Mouse (Mus musculus) embryonic fibroblast, embryonic 13.5 days (primary cell): ENCODE results near the gene Lgalsl. TPM values are rescaled to one million over a fixed set of nuclear protein-coding genes. Genes with fewer than 3 reads are reported as not detected.

Experiments
- H3K27ac ChIP-seq: 2 replicates; pipeline ENCODE4 v1.5.1; 2012; ENCODE audit warnings: low read length, control low read depth, inconsistent platforms; ENCODE audit not compliant: insufficient read depth
- H3K4me1 ChIP-seq: 2 replicates; pipeline ENCODE4 v1.6.1; 2011; ENCODE audit warnings: low read length; ENCODE audit not compliant: control insufficient read depth, insufficient read depth
- H3K4me3 ChIP-seq: 2 replicates; pipeline ENCODE4 v1.5.1; 2011; ENCODE audit warnings: mild to moderate bottlenecking, control low read depth, low read length; ENCODE audit not compliant: insufficient read depth
- CTCF ChIP-seq: IDR thresholded peaks from 2 replicates; pipeline ENCODE4 v1.5.1; 2011; ENCODE audit warnings: mild to moderate bottlenecking, control low read depth, low read length, moderate library complexity, borderline replicate concordance; ENCODE audit not compliant: insufficient read depth
- POLR2A ChIP-seq: IDR thresholded peaks from 2 replicates; pipeline ENCODE4 v1.6.1; 2011; ENCODE audit warnings: low read depth, mild to moderate bottlenecking, control low read depth, low read length, moderate library complexity
- polyA plus RNA-seq: library from polyadenylated mRNA; stranded (reverse); fragments of >200 nt; gene quantifications from 2 replicates; pipeline ENCODE4 v1.2.4, GENCODE M21; 2011; ENCODE audit warnings: low read depth; ENCODE audit not compliant: missing spikeins, insufficient read length

The Lgalsl gene
- polyA plus RNA-seq, 1 experiment: 81.0 TPM

GRCm38 (mm10) chr11:20785186-20785585, 45.7 kb downstream of the Lgalsl start:
- no peaks in the 10 kb centered on the region for H3K4me1 ChIP-seq
- no peak overlapping the region for H3K4me3 ChIP-seq
- H3K27ac ChIP-seq: no peak overlapping the region
- TF ChIP-seq CTCF (no peak), POLR2A (no peak)

DNA sequence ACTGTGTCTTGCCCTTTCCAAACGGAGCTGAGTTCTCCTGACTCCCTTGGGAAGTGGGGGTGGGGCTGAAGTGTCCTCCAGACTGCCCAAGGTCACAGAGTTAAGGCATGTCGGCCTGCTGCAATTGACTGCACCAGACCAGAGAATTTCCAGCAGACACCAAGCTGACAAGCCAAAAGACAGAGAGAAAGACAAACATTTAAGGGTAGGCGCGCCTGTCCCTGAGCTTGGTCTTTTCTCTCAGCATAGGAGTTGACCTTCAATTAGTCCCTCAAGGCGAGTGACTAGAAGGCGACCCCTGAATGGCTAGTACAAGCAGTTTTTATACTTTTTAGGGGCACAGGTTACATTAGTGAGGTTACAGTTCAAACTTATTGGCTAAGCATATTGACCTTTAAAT, 46.1 kb downstream of the Lgalsl start:
- Histone ChIP-seq H3K4me1 (no peaks in the 10 kb centered on the region), H3K4me3 (no peak overlapping the region), H3K27ac (no peak overlapping the region)
- no peak for TF ChIP-seq POLR2A

- no peak for TF ChIP-seq CTCF
- TF ChIP-seq POLR2A: no peak
- H3K4me3 ChIP-seq: no peak overlapping the region
- H3K4me1 ChIP-seq: no peaks in the 10 kb centered on the region
- no peak overlapping the region for H3K27ac ChIP-seq
Measured at GRCm38 (mm10) chr11:20783467-20783866, 47.4 kb downstream of the Lgalsl start.

- Histone ChIP-seq H3K27ac (no peak overlapping the region), H3K4me1 (no peaks in the 10 kb centered on the region), H3K4me3 (no peak overlapping the region)
- TF ChIP-seq POLR2A (no peak), CTCF (no peak)
Measured at GRCm38 (mm10) chr11:20782620-20783019, 48.2 kb downstream of the Lgalsl start.

DNA sequence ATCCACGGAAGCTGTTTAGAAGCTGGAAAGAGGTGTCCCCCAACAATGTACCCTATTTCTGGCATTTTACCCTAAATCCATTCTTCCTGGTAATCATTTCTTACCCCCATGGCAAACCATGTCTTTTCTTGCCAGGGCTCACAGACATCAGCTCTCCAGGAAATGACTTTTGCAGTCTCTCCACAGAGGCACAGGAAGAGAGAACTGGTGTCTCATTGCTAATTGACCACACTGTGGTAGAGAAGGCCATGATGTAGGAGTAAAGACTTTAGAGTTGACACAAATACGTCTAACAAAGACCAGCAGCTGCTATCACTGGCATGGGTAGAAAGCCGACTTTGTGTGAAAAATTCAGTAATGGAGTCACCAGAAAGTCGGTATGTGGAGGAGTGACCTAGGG, 50.5 kb downstream of the Lgalsl start:
- Histone ChIP-seq H3K4me3 (no peak overlapping the region), H3K4me1 (no peaks in the 10 kb centered on the region), H3K27ac (no peak overlapping the region)
- TF ChIP-seq CTCF (no peak), POLR2A (no peak)

DNA sequence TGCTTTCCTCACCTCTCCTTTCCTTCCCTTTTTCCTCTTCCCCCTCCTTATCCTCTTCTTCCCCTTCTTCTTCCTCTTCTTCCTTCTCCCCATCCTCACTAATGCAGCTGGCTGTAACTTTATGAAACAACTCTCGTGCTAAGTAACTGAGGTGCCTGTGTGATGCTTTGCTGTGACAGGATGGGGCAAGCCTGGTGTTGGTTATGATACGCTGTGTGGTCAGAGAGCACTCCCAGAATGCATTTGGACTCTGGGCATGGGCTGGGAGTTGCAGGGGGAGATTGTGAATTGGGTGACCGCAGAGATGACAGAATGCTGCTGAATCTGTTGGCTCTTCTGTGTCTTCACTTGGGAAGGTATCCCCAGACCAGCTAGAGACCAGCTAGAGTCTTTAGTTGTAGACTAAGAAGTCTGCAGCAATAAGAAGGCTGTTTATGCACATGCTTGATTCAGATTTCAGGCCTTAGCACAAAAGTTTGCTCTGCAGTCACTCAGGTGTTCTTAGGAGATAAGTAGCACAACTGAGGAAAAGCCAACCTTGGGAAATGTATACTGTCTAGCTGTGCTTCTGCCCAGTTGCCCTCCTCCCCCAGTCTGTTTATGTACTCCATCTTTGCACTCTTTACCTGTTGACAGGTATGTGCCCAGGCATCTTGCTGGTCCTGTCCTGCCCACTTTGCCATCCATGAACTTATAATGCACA, 51.8 kb downstream of the Lgalsl start:
- H3K4me3 ChIP-seq: no peak overlapping the region
- no peaks in the 10 kb centered on the region for H3K4me1 ChIP-seq
- TF ChIP-seq POLR2A: no peak
- TF ChIP-seq CTCF: no peak
- no peak overlapping the region for H3K27ac ChIP-seq

- no peaks in the 10 kb centered on the region for H3K4me1 ChIP-seq
- H3K4me3 ChIP-seq: no peak overlapping the region
- H3K27ac ChIP-seq: no peak overlapping the region
- TF ChIP-seq POLR2A (no peak), CTCF (no peak)
Measured at GRCm38 (mm10) chr11:20778298-20778697, 52.6 kb downstream of the Lgalsl start.

DNA sequence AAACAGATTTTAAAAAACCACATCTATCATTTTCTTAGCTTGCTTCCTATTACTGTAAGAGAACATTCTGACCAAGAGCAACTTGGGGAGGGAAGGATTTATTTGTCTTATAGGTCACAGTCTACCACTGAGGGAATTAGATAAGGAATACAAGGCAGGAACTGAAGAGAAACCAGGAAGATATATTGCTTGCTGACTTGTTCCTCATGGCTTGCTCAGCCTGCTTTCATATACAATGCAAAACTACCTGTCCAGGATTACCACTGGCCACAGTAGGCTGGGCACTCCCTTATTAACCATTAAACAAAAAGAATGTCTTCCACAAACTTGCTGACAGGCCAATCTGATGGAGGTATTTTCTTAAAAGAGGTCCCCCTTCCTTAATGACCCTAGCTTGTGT, 54.2 kb downstream of the Lgalsl start:
- H3K4me3 ChIP-seq: no peak overlapping the region
- TF ChIP-seq POLR2A (no peak), CTCF (no peak)

More for the DNA sequence above, 54.2 kb downstream of the Lgalsl start:
- H3K27ac ChIP-seq: no peak overlapping the region
- no peaks in the 10 kb centered on the region for H3K4me1 ChIP-seq

Other genes starting within 250 kb of the Lgalsl start
- 37.9 and 41.8 TPM in 2 replicates for gene Aftph, start 89.5 kb downstream of the Lgalsl start, polyA plus RNA-seq